Mouse (Mus musculus) cerebellum, adult 2 months (tissue): Measurements from ENCODE around the gene Arv1.

Experiments
- CTCF ChIP-seq: fragments of 200-500 bp; IDR thresholded peaks from 2 replicates; pipeline ENCODE4 v1.5.1; 2011; ENCODE audit warnings: low read depth, mild to moderate bottlenecking, control low read depth, low read length, moderate library complexity, borderline replicate concordance; ENCODE audit not compliant: insufficient read depth
- POLR2A ChIP-seq: fragments of 200-500 bp; IDR thresholded peaks from 2 replicates; pipeline ENCODE4 v1.6.1; 2011; ENCODE audit warnings: low read length, control low read depth, borderline replicate concordance; ENCODE audit not compliant: insufficient read depth

DNA sequence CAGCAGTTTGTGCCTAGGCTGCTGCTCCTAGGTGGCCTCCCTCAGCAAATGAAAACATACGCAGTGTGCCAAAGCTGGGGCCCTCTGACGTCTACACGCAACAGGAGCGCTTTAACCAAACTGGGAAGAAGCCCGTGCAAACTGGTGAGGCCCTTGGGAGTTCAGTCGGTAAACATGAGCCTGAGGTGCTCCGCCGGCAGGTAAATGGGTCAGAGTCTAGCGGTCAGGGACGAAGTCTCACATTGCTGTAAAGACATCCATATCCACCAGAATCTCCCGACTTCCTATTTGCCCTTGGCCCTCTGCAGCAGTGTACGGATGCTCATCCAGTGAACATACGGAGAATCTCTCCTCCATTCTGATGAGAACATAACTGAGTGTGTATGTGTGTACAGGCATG, 24.7 kb downstream of the Arv1 start:
- TF ChIP-seq CTCF (no peak), POLR2A (no peak)
